Mouse (Mus musculus) ES-E14 (cell line): Measurements from ENCODE around the gene Tmod3. TPM values are rescaled to one million over a fixed set of nuclear protein-coding genes. Genes with fewer than 3 reads are reported as not detected.

Experiments used
- DNase-seq: peaks from one replicate; pipeline ENCODE4 v3.0.0-alpha.2; 2013; ENCODE audit warnings: low read depth, low spot score
- H3K27ac ChIP-seq: 2 replicates; pipeline ENCODE4 v1.5.1; 2012; ENCODE audit warnings: low read depth, mild to moderate bottlenecking, low read length, moderate library complexity, mixed read lengths; ENCODE audit not compliant: poor library complexity, insufficient read depth, severe bottlenecking
- H3K36me3 ChIP-seq: 2 replicates; pipeline ENCODE4 v1.6.1; 2012; ENCODE audit warnings: mild to moderate bottlenecking, low read length, moderate library complexity, mixed read lengths; ENCODE audit not compliant: control insufficient read depth, poor library complexity, insufficient read depth, severe bottlenecking
- H3K4me1 ChIP-seq, 2 experiments: fragments of 150-350 bp in 1 of 2; sonication (generic) in 1 of 2; 2 replicates each; pipeline ENCODE4 v1.6.1; 2012; ENCODE audit warnings: low read length in 2 of 2, mild to moderate bottlenecking in 1 of 2, mixed read lengths in 1 of 2; ENCODE audit not compliant: control insufficient read depth in 2 of 2, insufficient read depth in 2 of 2, poor library complexity in 1 of 2
- H3K4me3 ChIP-seq, 2 experiments: fragments of 150-350 bp in 1 of 2; sonication (generic) in 1 of 2; 2 replicates each; pipeline ENCODE4 v1.5.1; 2012; ENCODE audit warnings: low read length in 2 of 2, low read depth in 1 of 2, mild to moderate bottlenecking in 1 of 2, mixed read lengths in 1 of 2; ENCODE audit not compliant: insufficient read depth in 1 of 2, poor library complexity in 1 of 2, severe bottlenecking in 1 of 2
- H3K9ac ChIP-seq: 2 replicates; pipeline ENCODE4 v1.6.1; 2012; ENCODE audit warnings: low read depth, mild to moderate bottlenecking, low read length, mixed read lengths; ENCODE audit not compliant: poor library complexity, insufficient read depth, severe bottlenecking
- H3K9me3 ChIP-seq: fragments of 150-350 bp; sonication (generic); 2 replicates; pipeline ENCODE4 v1.6.1; 2012; ENCODE audit warnings: low read depth, mild to moderate bottlenecking, low read length; ENCODE audit not compliant: control insufficient read depth, insufficient read depth
- CHD2 ChIP-seq: IDR thresholded peaks from 2 replicates; pipeline ENCODE4 v1.6.1; 2014; ENCODE audit warnings: mild to moderate bottlenecking, low read depth, low read length, inconsistent platforms
- HCFC1 ChIP-seq: IDR thresholded peaks from 2 replicates; pipeline ENCODE4 v1.6.1; 2012; ENCODE audit warnings: low read length, inconsistent platforms, borderline replicate concordance; ENCODE audit not compliant: insufficient read depth
- MAFK ChIP-seq: IDR thresholded peaks from 2 replicates; pipeline ENCODE4 v1.6.1; 2014; ENCODE audit warnings: mild to moderate bottlenecking, low read depth, low read length, inconsistent platforms; ENCODE audit not compliant: insufficient read depth
- ZC3H11A ChIP-seq: IDR thresholded peaks from 2 replicates; pipeline ENCODE4 v1.6.1; 2012; ENCODE audit warnings: low read depth, mild to moderate bottlenecking, inconsistent platforms, low read length, borderline replicate concordance
- ZNF384 ChIP-seq: IDR thresholded peaks from 2 replicates; pipeline ENCODE4 v1.6.1; 2012; ENCODE audit warnings: low read depth, low read length, inconsistent platforms
- in situ Hi-C, 2 experiments: fragments of 600-800 bp; cut with MboI; formaldehyde crosslinking; loops; one replicate each; pipeline ENCODE4 v1.15.1; 2025; ENCODE audit warnings: low sequenced_read_pairs in 2 of 2, inconsistent platforms in 1 of 2; ENCODE audit not compliant: unreplicated experiment in 2 of 2
- total RNA-seq: library from RNA; depleted of rRNA; stranded (reverse); fragments of 300-350 nt; gene quantifications from 2 replicates; pipeline ENCODE4 v1.2.3, GENCODE M21; 2012

Gene Tmod3
- total RNA-seq, 1 experiment = 36.4 TPM

DNA sequence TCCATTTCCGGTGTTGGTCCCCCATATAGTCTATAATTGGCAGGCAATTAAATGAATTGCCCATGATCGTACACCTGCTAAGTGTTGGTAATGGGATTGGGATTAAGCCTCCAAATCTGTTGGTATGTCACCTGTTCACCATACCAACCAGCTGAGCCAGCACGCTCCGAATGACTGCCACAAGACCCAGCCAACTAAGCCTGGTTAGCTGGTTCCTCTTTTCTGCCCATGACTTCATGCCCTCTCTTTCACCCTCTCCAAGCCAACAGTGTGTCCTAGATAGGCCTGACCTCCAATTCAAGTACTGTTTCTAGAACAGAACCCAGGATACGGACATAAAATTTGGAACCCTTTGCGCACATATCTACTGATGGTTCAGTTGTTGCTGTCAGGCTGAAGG is 8.9 kb upstream of the Tmod3 start:
- peaks cover 2 to 8% of the 10 kb centered on the region in 2 experiments for H3K4me1 ChIP-seq
- TF ChIP-seq CHD2 (no peak), HCFC1 (no peak), MAFK (no peak), ZC3H11A (no peak)
- in situ Hi-C loops = no loop called here

DNA sequence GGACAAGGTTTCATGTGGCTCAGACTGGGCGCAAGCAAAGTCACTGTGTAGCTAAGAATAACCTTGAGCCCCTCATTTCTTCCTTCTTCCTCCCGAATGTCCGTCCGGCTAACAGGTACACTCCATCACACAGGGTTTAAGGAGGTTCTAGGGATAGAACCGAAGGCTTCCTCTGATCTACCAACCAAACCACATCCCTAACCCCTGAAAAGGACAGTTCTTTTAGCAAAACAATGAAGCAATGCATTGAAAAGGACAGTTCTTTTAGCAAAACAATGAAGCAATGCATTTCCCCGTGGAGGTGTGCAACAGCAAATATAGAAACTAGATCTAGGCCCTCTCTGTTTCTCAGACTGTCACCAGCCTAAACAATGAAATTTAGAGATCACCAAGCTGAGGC is 5.4 kb upstream of the Tmod3 start:
- Histone ChIP-seq H3K4me3 (0 out of 4 replicates have a peak overlapping the region, but pooled peaks of 1 of the 2 experiments have one; percentile 14), H3K9ac (no peak overlapping the region), H3K9me3 (no peaks in the 10 kb centered on the region), H3K4me1 (peaks cover 2 to 8% of the 10 kb centered on the region in 2 experiments), H3K36me3 (no peaks in the 10 kb centered on the region), H3K27ac (no peak overlapping the region; the same call in 1 of the 2 replicates)
- DNase-seq = peak; percentile 27
- TF ChIP-seq CHD2 = no peak
- TF ChIP-seq MAFK = no peak
- no peak for TF ChIP-seq ZC3H11A
- TF ChIP-seq ZNF384 = no peak
- no peak for TF ChIP-seq HCFC1
- in situ Hi-C loops = no loop called here

More for the DNA sequence above, 8.9 kb upstream of the Tmod3 start:
- no peak overlapping the region for H3K9ac ChIP-seq
- no peaks in the 10 kb centered on the region for H3K36me3 ChIP-seq
- no peak overlapping the region for H3K27ac ChIP-seq
- DNase-seq = no peak
- H3K4me3 ChIP-seq = no peak overlapping the region
- H3K9me3 ChIP-seq = no peaks in the 10 kb centered on the region

DNA sequence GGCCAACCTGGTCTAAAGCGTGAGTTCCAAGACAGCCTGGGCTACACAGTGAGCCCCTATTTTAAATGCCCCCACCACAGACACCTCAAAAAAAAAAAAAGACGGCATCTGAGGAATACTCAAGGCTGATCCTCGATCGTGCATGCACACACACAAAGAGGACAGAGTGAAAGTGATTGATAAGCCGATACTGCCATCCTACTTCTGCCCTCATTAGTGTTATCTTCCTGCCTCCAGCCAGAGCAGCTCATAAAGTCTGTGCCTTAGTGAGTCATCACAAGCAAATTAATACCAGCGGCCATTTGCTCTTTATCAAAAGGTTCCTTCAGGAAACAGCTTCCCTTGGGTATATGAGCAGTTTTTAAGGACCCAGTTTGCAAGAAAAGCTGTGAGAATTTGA is 4.2 kb upstream of the Tmod3 start:
- no peak for TF ChIP-seq MAFK
- no peak for TF ChIP-seq ZC3H11A
- no peak for TF ChIP-seq CHD2
- no peak for TF ChIP-seq ZNF384
- TF ChIP-seq HCFC1 = no peak
- Histone ChIP-seq H3K27ac (no peak overlapping the region), H3K9ac (no peak overlapping the region), H3K36me3 (no peaks in the 10 kb centered on the region), H3K9me3 (no peaks in the 10 kb centered on the region), H3K4me1 (peaks cover 2 to 8% of the 10 kb centered on the region in 2 experiments), H3K4me3 (no peak overlapping the region)
- in situ Hi-C loops = no loop called here
- DNase-seq = no peak

DNA sequence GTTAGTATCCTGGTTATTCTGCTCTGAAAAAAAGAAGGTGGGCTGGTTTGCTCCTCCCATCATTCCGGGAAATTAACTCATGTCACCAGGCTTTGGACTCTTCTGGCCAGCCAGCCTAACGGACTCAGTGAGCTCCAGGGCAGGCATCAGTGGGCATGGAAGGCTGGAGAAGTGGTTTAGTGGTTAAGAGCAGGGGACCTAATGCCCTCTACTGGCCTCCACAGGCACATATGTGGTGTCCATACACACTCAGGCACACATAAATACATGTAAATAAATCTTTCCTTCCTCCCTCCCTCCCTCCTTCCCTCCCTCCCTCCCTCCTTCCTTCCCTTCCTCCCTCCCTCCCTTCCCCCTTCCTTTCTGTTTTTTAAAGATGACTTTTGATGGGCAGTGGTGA is 3.7 kb upstream of the Tmod3 start:
- Histone ChIP-seq H3K4me1 (peaks cover 2 to 8% of the 10 kb centered on the region in 2 experiments), H3K9me3 (no peaks in the 10 kb centered on the region), H3K9ac (no peak overlapping the region), H3K27ac (no peak overlapping the region), H3K36me3 (no peaks in the 10 kb centered on the region), H3K4me3 (no peak overlapping the region)
- DNase-seq = no peak
- in situ Hi-C loops = no loop called here
- TF ChIP-seq ZNF384 (no peak), MAFK (no peak), CHD2 (no peak), ZC3H11A (no peak), HCFC1 (no peak)

DNA sequence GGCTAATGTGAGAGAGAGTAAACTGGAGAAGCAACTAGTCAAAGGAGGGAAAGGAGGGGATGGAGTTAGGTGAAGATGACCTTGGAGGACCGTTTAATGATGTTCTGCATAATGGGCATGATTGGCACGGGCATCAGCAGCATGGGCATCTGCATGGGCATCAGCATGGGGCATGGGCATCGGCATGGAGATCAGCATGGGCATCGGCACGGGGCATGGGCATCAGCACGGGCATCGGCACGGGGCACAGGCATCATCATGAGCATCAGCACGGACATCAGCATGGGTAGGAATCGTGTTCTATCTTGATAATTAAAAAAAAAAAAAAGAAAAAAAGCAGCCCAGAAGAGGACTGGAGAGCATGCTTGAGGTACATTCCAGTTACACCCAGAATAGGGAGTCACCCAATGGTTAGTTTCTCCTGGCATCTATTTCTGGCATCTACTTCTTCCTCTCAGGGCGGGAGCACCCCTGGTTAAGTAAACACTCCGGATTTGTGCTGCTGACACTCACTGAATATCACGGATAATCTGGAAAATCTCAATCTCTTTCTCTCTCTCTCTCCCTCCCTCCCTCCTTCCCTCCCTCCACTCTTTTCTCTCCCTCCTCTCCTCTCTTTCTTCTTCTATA is 1.7 kb upstream of the Tmod3 start:
- no peaks in the 10 kb centered on the region for H3K9me3 ChIP-seq
- no peak overlapping the region for H3K4me3 ChIP-seq
- no peak overlapping the region for H3K27ac ChIP-seq
- no peaks in the 10 kb centered on the region for H3K36me3 ChIP-seq
- no peak for DNase-seq
- H3K9ac ChIP-seq = no peak overlapping the region
- peaks cover 2 to 8% of the 10 kb centered on the region in 2 experiments for H3K4me1 ChIP-seq
- in situ Hi-C loops = no loop called here
- TF ChIP-seq ZC3H11A (no peak), MAFK (no peak), ZNF384 (no peak), HCFC1 (no peak), CHD2 (no peak)
